Mouse (Mus musculus) liver, adult 2 months (tissue): ENCODE measurements at regions not wholly inside any gene's neighbourhood (a gene's known extent, or its start where the extent isn't known, plus 50 kb on each side); places are given as distances from the start of the nearest gene placed in this dataset.

Experiments
- DNase-seq: peaks from one replicate; pipeline ENCODE4 v3.0.0-alpha.2; 2011; ENCODE audit warnings: low read depth, low spot score; ENCODE audit errors: extremely low read depth
- H3K27ac ChIP-seq: fragments of 200-500 bp; replicated peaks from 2 replicates; pipeline ENCODE4 v1.5.1; 2012; ENCODE audit warnings: low read depth, mild to moderate bottlenecking, control low read depth, inconsistent platforms, low read length; ENCODE audit not compliant: insufficient read depth
- H3K27me3 ChIP-seq: fragments of 200-500 bp; 2 replicates; pipeline ENCODE4 v1.6.1; 2012; ENCODE audit warnings: mild to moderate bottlenecking, moderate library complexity, low read length, inconsistent platforms; ENCODE audit not compliant: control insufficient read depth, insufficient read depth
- H3K36me3 ChIP-seq: fragments of 200-500 bp; 2 replicates; pipeline ENCODE4 v1.6.1; 2012; ENCODE audit warnings: low read length, inconsistent platforms; ENCODE audit not compliant: control insufficient read depth, insufficient read depth
- H3K4me1 ChIP-seq: fragments of 200-500 bp; 2 replicates; pipeline ENCODE4 v1.6.1; 2011; ENCODE audit warnings: low read length; ENCODE audit not compliant: control insufficient read depth, insufficient read depth
- H3K4me3 ChIP-seq: fragments of 200-500 bp; 2 replicates; pipeline ENCODE4 v1.5.1; 2011; ENCODE audit warnings: low read depth, mild to moderate bottlenecking, control low read depth, low read length, moderate library complexity; ENCODE audit not compliant: insufficient read depth
- H3K79me2 ChIP-seq: fragments of 200-500 bp; 2 replicates; pipeline ENCODE4 v1.6.1; 2012; ENCODE audit warnings: inconsistent platforms, mild to moderate bottlenecking, low read length, moderate library complexity; ENCODE audit not compliant: control insufficient read depth, insufficient read depth
- H3K9ac ChIP-seq: fragments of 200-500 bp; 2 replicates; pipeline ENCODE4 v1.6.1; 2012; ENCODE audit warnings: low read depth, mild to moderate bottlenecking, control low read depth, inconsistent platforms, low read length
- CTCF ChIP-seq: fragments of 200-500 bp; IDR thresholded peaks from 2 replicates; pipeline ENCODE4 v1.5.1; 2011; ENCODE audit warnings: low read depth, low read length, control low read depth
- POLR2A ChIP-seq: fragments of 200-500 bp; IDR thresholded peaks from 2 replicates; pipeline ENCODE4 v1.6.1; 2011; ENCODE audit warnings: low read length, control low read depth; ENCODE audit not compliant: insufficient read depth; ENCODE audit errors: extremely low read depth
- WGBS: fragments of 180-500 bp; shearing (Covaris S2); methylation state at CpG from one replicate; pipeline ENCODE4 v1.1.7; 2018; 5-methylcytosine and 5-hydroxymethylcytosine counted together

DNA sequence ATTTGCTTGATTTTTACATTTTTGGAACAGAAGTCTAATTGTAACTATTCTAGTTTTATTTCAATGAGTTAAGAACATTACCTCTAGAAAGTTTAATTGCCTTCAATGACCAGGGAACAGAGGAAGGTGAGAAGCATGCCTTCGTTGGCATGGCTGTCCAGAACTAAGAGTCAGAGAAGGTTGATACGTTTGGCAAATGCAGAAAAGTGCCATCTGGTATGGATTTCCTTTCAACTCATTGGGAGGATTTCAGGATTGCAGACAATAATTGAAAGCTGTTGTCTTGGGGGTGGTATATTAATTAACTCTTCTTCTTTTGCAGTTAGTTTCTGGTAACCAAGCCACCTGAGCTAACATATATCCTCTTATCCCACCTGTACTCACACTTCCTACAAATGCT, 489.5 kb upstream of the Etaa1 start:
- H3K27ac ChIP-seq: no peak overlapping the region
- no peak for DNase-seq
- no peak overlapping the region for H3K9ac ChIP-seq
- TF ChIP-seq CTCF (no peak), POLR2A (no peak)
- H3K79me2 ChIP-seq: no peaks in the 10 kb centered on the region
- H3K4me3 ChIP-seq: no peak overlapping the region
- H3K4me1 ChIP-seq: no peaks in the 10 kb centered on the region
- H3K36me3 ChIP-seq: no peaks in the 10 kb centered on the region
- 70% methylated on average over 2 of the region's 2 CpGs for WGBS
- H3K27me3 ChIP-seq: no peaks in the 10 kb centered on the region

DNA sequence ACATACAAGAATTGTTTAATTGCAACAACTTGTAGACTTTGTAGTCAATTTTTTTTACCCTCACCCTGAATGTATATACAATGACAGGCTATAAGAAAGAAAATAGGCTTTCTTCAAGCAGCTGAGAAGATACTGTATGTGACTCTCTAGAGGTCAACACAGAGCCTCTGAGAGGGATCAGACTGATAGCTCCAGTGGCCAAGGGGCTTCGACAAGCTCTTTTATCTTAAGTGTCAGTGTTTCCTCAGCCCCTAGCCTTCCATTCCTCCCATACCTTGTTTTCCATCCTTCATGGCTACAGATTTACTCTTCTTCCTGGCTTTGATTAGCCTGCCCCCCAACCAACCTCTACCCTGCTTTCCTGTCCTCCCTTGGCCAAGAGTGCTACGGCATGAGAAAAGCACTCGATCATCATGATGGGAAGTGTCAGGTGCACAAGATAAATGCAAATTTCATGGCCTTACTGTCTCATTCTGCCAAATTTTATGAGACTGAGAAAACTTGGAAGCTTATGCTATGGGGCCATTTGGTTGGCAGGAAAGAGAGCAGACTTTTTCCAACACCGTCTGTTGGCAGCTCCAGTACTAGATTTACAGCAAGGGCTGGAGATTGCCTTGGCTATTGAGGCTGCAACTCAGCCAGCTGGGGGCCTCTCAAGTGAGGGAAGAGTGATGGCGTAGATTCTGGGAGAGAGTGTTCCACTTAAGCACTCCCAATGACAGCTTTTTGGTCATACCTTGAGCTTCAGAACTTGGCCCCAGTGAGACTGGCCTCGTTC, 484.3 kb upstream of the Etaa1 start:
- WGBS: 75% methylated on average over 6 of the region's 6 CpGs
- H3K27ac ChIP-seq: no peak overlapping the region
- no peaks in the 10 kb centered on the region for H3K36me3 ChIP-seq
- no peak overlapping the region for H3K4me3 ChIP-seq
- TF ChIP-seq POLR2A (no peak), CTCF (no peak)
- H3K27me3 ChIP-seq: no peaks in the 10 kb centered on the region
- H3K9ac ChIP-seq: no peak overlapping the region
- no peaks in the 10 kb centered on the region for H3K4me1 ChIP-seq
- H3K79me2 ChIP-seq: no peaks in the 10 kb centered on the region
- DNase-seq: no peak

DNA sequence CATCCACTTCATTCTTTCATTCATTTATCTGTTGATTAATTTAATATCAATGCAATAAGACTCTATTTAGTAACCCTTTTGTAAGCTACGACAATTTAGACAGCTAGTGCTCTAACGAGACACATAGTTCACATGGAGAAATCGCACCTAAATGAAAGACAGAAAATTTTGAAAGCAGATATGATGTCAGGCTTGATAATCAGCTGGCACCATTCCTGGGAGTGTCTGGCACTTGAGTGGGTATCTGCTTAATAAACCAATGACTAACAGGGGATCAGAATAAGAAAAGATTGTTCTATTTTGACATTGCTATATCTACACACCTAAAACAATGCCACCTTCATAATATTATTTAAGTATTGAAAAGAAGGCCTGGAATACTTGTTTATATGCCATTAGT, 467.4 kb upstream of the Etaa1 start:
- Histone ChIP-seq H3K27me3 (no peaks in the 10 kb centered on the region), H3K27ac (no peak overlapping the region), H3K4me3 (no peak overlapping the region), H3K9ac (no peak overlapping the region), H3K79me2 (no peaks in the 10 kb centered on the region), H3K36me3 (no peaks in the 10 kb centered on the region), H3K4me1 (no peaks in the 10 kb centered on the region)
- WGBS: 91% methylated on average over 3 of the region's 3 CpGs
- TF ChIP-seq CTCF: no peak
- no peak for TF ChIP-seq POLR2A
- no peak for DNase-seq

DNA sequence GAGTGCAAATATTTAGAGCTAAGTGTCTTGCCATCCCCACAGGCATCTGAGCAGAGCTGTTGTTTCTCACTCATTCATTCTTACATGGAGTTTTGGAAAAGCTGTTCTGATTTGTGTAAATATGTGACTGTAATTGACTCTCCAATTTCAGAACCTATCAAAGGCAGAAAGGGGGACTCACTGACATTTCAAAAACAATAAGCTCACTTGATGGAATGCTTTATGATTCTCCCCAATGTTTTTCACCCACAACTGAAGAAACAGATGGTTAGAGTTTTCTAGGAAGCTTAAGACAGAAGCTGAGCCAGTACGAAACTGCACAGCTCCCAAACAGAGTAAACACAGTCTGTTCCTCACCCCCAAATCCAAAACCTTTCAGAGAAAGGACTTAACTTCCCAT, 460.1 kb upstream of the Etaa1 start:
- no peak for TF ChIP-seq CTCF
- TF ChIP-seq POLR2A: no peak
- H3K27me3 ChIP-seq: no peaks in the 10 kb centered on the region
- H3K36me3 ChIP-seq: no peaks in the 10 kb centered on the region
- no peaks in the 10 kb centered on the region for H3K4me1 ChIP-seq
- no peak for DNase-seq
- no peak overlapping the region for H3K4me3 ChIP-seq
- WGBS: 61% methylated on average over 1 of the region's 1 CpGs
- no peaks in the 10 kb centered on the region for H3K79me2 ChIP-seq
- no peak overlapping the region for H3K27ac ChIP-seq
- no peak overlapping the region for H3K9ac ChIP-seq

DNA sequence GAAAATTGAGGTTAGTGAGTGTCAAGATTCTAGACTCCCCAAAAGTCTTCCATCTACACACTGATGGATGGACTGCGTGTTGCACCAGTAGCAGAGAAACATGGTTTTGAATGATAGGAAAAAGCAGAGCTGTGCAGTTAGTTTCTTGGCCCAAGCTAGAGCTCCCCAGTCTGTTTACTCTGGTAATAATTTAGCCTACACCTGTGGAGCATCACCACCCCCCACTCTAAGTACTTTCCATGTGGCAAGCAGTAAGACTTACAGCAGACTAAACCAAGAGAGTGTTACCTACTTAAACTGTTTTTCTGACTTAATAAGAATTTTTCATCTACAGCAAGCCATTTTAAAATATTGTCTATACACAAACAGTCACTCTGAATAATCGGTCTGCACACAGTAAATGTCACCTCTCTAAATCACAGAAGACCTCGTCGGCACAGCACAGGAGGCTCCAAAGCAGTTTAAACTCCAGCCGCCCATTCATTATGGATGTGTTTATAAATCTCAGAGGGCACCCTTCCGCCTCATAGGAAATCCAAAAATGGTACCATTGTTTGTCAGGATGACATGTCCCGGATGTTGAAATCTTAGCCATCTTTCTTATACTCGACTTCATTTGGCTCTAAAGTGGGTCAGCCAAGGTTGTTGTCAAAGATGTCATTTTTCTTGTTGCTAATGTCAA, 454.5 kb upstream of the Etaa1 start:
- H3K27ac ChIP-seq: no peak overlapping the region
- no peaks in the 10 kb centered on the region for H3K27me3 ChIP-seq
- WGBS: 72% methylated on average over 8 of the region's 8 CpGs
- H3K79me2 ChIP-seq: no peaks in the 10 kb centered on the region
- H3K36me3 ChIP-seq: no peaks in the 10 kb centered on the region
- no peak for TF ChIP-seq POLR2A
- no peak for TF ChIP-seq CTCF
- no peak for DNase-seq
- no peak overlapping the region for H3K4me3 ChIP-seq
- H3K9ac ChIP-seq: no peak overlapping the region
- H3K4me1 ChIP-seq: no peaks in the 10 kb centered on the region

DNA sequence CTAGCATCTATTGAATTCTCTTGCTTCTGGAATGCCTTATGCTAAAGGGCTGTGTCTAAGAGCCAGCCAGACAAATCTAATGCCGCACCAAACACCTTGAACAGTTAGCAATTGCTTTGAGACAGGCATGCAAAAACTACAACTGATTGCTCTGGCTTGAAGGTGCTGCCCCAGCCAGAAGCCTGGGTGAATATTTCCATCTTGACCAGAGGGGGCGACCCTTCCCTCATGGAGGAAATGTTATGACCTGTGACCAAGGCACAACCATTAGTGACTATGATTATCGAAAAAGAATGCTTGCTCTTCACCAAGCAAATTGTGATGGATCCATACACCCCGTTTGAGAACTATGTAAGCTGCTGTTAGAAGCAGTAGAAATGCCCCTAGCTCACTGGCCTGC, 445.9 kb upstream of the Etaa1 start:
- WGBS: 62% methylated on average over 4 of the region's 4 CpGs
- no peak overlapping the region for H3K9ac ChIP-seq
- no peak overlapping the region for H3K27ac ChIP-seq
- no peaks in the 10 kb centered on the region for H3K36me3 ChIP-seq
- no peaks in the 10 kb centered on the region for H3K79me2 ChIP-seq
- no peak for TF ChIP-seq POLR2A
- TF ChIP-seq CTCF: no peak
- H3K27me3 ChIP-seq: no peaks in the 10 kb centered on the region
- DNase-seq: no peak
- no peaks in the 10 kb centered on the region for H3K4me1 ChIP-seq
- no peak overlapping the region for H3K4me3 ChIP-seq
